Mouse (Mus musculus) heart, postnatal 36 days (tissue): ENCODE measurements at regions not wholly inside any gene's neighbourhood (a gene's known extent, or its start where the extent isn't known, plus 50 kb on each side); places are given as distances from the start of the nearest gene placed in this dataset.
"Not testable (repeated sequence)": the region's sequence is repeated elsewhere in the genome, so short reads cannot be mapped to it uniquely, and the experiment has no call there.

Experiments used
- DNase-seq, 2 experiments: peaks; one replicate each; pipeline ENCODE4 v3.0.0; 2021 to 2022
- intact Hi-C: fragments of 180-260 bp; cut with DNase I; formaldehyde crosslinking; loops from one replicate; pipeline ENCODE4 v1.15.1; 2025

DNA sequence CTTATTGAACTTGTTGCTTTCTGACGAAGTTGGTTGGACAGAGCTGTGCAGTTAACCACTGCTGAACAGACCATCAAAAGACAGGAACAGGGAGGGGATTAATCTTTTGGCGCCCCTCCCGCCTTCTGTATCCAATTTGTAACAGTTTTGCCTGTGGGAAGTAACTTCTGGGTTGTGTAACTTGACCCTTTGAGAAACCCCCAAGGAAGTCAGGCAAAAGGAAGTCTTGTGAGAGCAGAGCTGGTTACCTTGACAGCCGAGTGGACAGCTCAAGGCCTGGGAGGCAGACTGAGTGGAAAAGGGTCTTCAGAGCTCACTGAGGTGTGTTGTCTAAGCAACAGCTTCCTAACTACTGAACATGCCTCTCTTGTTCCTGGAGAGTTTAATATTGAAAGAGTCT lies 75.8 kb upstream of the Hao2 start:
- no peak for DNase-seq
- intact Hi-C loops: no loop called here

DNA sequence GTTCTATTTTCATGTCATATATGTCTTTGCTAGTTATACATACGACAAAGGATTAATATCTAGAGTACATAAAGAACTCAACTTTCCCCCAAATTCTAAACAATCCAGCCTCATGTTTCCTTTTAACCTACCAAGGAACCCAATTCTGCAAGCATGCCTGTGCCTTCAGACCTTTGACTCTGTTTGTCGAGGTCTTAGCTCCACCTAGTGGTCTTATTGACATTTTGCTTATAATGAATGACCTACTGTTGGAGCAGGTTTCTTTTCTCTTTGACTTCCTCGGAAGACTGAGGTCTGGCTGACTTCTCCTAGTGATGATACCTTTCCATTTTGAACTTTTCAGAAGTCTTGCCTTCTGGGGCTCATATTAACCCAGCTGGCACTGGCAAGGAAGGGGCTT lies 82.7 kb upstream of the Hao2 start:
- intact Hi-C loops: loop anchor here (2.0 to 10.0 kb wide), 3 partner anchors 58 to 621 kb away; no protein-coding TSS in a partner anchor
- no peak for DNase-seq

GRCm38 (mm10) chr3:98982787-98983186 lies 89.7 kb upstream of the Hao2 start:
- no peak for DNase-seq
- intact Hi-C loops: no loop called here

GRCm38 (mm10) chr3:98987266-98987665 lies 94.2 kb upstream of the Hao2 start:
- intact Hi-C loops, DNase-seq: not testable (repeated sequence)

DNA sequence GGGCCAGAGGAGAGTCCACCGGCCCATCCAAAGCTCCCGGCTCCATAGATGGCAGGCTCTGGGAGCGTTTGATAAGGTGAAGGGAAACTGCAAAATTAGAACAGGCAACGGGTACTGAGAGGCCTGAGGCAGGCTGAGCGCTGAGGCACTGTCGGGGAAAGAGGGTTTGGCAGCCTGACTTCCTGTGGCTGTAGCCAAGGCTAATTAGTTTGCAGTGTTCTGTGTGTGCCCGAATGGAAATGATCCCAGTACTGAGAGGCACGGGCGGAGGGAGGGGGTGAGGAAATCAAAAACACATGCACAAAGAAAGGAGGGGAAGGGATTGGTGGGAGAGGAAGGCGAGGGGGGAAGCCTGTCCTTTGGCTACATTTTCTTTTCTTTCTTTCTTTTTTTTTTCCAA lies 97.8 kb upstream of the Hao2 start:
- peak; percentile 5 to 7 for DNase-seq
- intact Hi-C loops: no loop called here

GRCm38 (mm10) chr3:98991276-98991675 lies 98.2 kb upstream of the Hao2 start:
- intact Hi-C loops: no loop called here

GRCm38 (mm10) chr3:98994086-98994485 lies 101.0 kb upstream of the Hao2 start:
- DNase-seq: no peak
- intact Hi-C loops: no loop called here

More at GRCm38 (mm10) chr3:98991276-98991675, 98.2 kb upstream of the Hao2 start:
- no peak for DNase-seq

- intact Hi-C loops: no loop called here
- no peak for DNase-seq
Observed at GRCm38 (mm10) chr3:99030636-99031035, 110.2 kb upstream of the Wars2 start.

DNA sequence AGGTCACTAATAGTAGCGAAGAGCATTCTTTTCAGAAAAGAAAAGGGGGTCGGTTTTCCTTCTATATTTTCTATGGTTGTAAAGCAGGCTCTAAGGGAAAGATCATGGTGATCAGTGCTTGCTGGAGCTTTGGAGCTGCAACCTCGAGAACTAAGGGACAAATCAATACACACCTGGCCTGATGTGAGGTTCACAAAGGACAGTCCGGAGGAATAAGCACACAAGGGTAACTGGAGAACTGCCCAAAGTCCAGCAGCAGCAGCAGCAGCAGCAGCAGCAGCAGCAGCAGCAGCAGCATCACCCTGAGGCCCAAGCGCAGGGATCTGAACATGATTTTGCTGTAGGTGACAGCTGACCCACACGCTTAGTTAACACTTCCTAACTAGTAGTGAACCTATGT lies 94.7 kb upstream of the Wars2 start:
- intact Hi-C loops: no loop called here

DNA sequence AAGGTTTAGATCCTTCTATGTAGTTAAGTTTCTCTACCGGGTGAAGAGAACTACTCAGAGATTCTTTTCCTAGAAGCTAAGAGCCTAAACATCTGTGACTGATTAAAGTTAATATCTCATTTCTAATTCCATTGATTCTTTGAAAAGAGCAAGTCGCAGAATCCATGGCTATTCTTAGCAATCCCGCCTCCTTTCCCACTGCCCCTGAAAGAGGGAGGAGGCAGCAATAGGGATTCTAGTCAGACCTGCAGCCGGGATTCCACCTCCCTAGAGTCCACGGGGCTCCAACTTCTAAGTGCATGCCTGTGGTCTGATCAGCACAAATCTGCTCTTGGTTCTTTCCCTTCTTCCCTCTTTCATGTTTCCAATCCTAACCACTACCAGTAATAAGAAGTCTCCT lies 93.7 kb upstream of the Wars2 start:
- DNase-seq: no peak
- intact Hi-C loops: no loop called here

More for the DNA sequence above, 94.7 kb upstream of the Wars2 start:
- no peak for DNase-seq

DNA sequence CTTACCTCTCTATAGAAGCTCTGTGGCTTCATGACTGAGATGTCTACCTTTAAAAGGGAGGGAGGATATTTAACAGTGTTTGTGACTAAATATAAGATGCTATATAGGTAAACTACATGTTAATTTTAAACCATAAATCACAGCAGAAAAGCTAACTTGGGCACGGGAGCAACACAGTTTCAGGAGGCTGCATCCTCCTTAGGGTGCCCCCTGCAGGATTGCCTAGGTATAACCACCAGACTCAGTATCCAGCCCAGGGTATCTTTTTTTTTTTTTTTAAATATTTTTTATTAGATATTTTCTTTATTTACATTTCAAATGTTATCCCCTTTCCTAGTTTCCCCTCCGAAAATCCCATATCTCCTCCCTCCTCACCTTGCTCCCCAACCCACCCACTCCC lies 91.6 kb upstream of the Wars2 start:
- no peak for DNase-seq
- intact Hi-C loops: no loop called here

GRCm38 (mm10) chr3:99052176-99052575 lies 88.7 kb upstream of the Wars2 start:
- intact Hi-C loops: no loop called here
- no peak for DNase-seq

- intact Hi-C loops: no loop called here
- DNase-seq: no peak
Observed at GRCm38 (mm10) chr3:99067168-99067567, 73.7 kb upstream of the Wars2 start.
